Mouse (Mus musculus) heart, embryonic 13.5 days (tissue): ENCODE results near the gene Pla2g6. TPM values are rescaled to one million over a fixed set of nuclear protein-coding genes. Genes with fewer than 3 reads are reported as not detected.

ENCODE experiments used
- ATAC-seq: fragments of 200-750 bp; cut with Nextera tagmentation; 2 replicates; pipeline ENCODE4 v1.8.0; 2017; ENCODE audit warnings: moderate TSS enrichment; ENCODE audit not compliant: insufficient number of reproducible peaks, low FRiP score, low TSS enrichment; ENCODE audit errors: extremely low read depth
- H3K27ac ChIP-seq: fragments of 300-500 bp; sonication (generic); replicated peaks from 2 replicates; pipeline ENCODE4 v1.5.1; 2015; ENCODE audit warnings: moderate library complexity, mild to moderate bottlenecking, inconsistent platforms
- H3K27me3 ChIP-seq: fragments of 300-500 bp; sonication (generic); replicated peaks from 2 replicates; pipeline ENCODE4 v1.6.1; 2015; ENCODE audit warnings: mild to moderate bottlenecking, inconsistent platforms
- H3K36me3 ChIP-seq: fragments of 300-500 bp; sonication (generic); 2 replicates; pipeline ENCODE4 v1.6.1; 2015; ENCODE audit warnings: mild to moderate bottlenecking, inconsistent platforms
- H3K4me1 ChIP-seq: fragments of 300-500 bp; sonication (generic); 2 replicates; pipeline ENCODE4 v1.6.1; 2015; ENCODE audit warnings: inconsistent platforms
- H3K4me2 ChIP-seq: fragments of 300-500 bp; sonication (generic); 2 replicates; pipeline ENCODE4 v1.6.1; 2015; ENCODE audit warnings: inconsistent platforms, mild to moderate bottlenecking, moderate library complexity
- H3K4me3 ChIP-seq: fragments of 300-500 bp; sonication (generic); 2 replicates; pipeline ENCODE4 v1.5.1; 2015; ENCODE audit warnings: moderate library complexity, mild to moderate bottlenecking, inconsistent platforms
- H3K9ac ChIP-seq: fragments of 300-500 bp; sonication (generic); 2 replicates; pipeline ENCODE4 v1.6.1; 2015; ENCODE audit warnings: inconsistent platforms, mild to moderate bottlenecking, moderate library complexity
- H3K9me3 ChIP-seq: fragments of 300-500 bp; sonication (generic); 2 replicates; pipeline ENCODE4 v1.6.1; 2016; ENCODE audit warnings: inconsistent platforms
- WGBS: fragments of 180-500 bp; shearing (Covaris S2); methylation state at CpG from one replicate; pipeline ENCODE4 v1.1.7; 2015; ENCODE audit warnings: mixed read lengths; 5-methylcytosine and 5-hydroxymethylcytosine counted together
- polyA plus RNA-seq: library from polyadenylated mRNA; unstranded; fragments of >200 nt; fragmentation: Nextera tagmentation; extraction: Ambion mirVana; gene quantifications from 2 replicates; pipeline ENCODE4 v1.2.1, GENCODE M21; 2015

Gene Pla2g6
- polyA plus RNA-seq, 1 experiment from 2014 or later: 12.2 TPM

GRCm38 (mm10) chr15:79251781-79252491, 76.3 kb downstream of the Pla2g6 start:
- H3K36me3 ChIP-seq: peaks cover 24% of the 10 kb centered on the region
- H3K4me2 ChIP-seq: peak overlapping the region; percentile 76
- H3K27me3 ChIP-seq: peaks cover 56% of the 10 kb centered on the region
- H3K27ac ChIP-seq: no peak overlapping the region
- H3K4me3 ChIP-seq: peak overlapping the region; percentile 48
- peak; percentile 7; the same call in 1 of the 2 replicates for ATAC-seq
- H3K9ac ChIP-seq: peak overlapping the region; percentile 85
- no peaks in the 10 kb centered on the region for H3K9me3 ChIP-seq
- 2% methylated on average over 59 of the region's 61 CpGs for WGBS
- peaks cover 18% of the 10 kb centered on the region for H3K4me1 ChIP-seq

GRCm38 (mm10) chr15:79251168-79251567, 77.0 kb downstream of the Pla2g6 start:
- no peak overlapping the region for H3K4me2 ChIP-seq
- no peaks in the 10 kb centered on the region for H3K9me3 ChIP-seq
- no peak for ATAC-seq
- no peak overlapping the region for H3K27ac ChIP-seq
- H3K4me3 ChIP-seq: no peak overlapping the region
- peaks cover 56% of the 10 kb centered on the region for H3K27me3 ChIP-seq
- peaks cover 18% of the 10 kb centered on the region for H3K4me1 ChIP-seq
- H3K9ac ChIP-seq: no peak overlapping the region
- WGBS: 46% methylated on average over 7 of the region's 7 CpGs
- peaks cover 32% of the 10 kb centered on the region for H3K36me3 ChIP-seq

GRCm38 (mm10) chr15:79250236-79250635, 78.0 kb downstream of the Pla2g6 start:
- ATAC-seq: no peak
- WGBS: 71% methylated on average over 2 of the region's 2 CpGs
- peaks cover 41% of the 10 kb centered on the region for H3K36me3 ChIP-seq

GRCm38 (mm10) chr15:79245321-79245720, 82.9 kb downstream of the Pla2g6 start:
- 0 out of 2 replicates have a peak, but pooled peaks cover 3% of the 10 kb centered on the region for H3K27me3 ChIP-seq
- no peak overlapping the region for H3K4me3 ChIP-seq
- peaks cover 72% of the 10 kb centered on the region for H3K36me3 ChIP-seq
- H3K4me1 ChIP-seq: peaks cover 27% of the 10 kb centered on the region
- H3K9ac ChIP-seq: no peak overlapping the region
- no peak for ATAC-seq
- H3K4me2 ChIP-seq: no peak overlapping the region
- no peaks in the 10 kb centered on the region for H3K9me3 ChIP-seq
- 78% methylated on average over 3 of the region's 3 CpGs for WGBS
- H3K27ac ChIP-seq: peak overlapping the region; percentile 94; the same call in 1 of the 2 replicates

More at GRCm38 (mm10) chr15:79250236-79250635, 78.0 kb downstream of the Pla2g6 start:
- H3K27ac ChIP-seq: no peak overlapping the region
- H3K9me3 ChIP-seq: no peaks in the 10 kb centered on the region
- no peak overlapping the region for H3K4me3 ChIP-seq
- H3K4me1 ChIP-seq: peaks cover 20% of the 10 kb centered on the region
- H3K27me3 ChIP-seq: peaks cover 52% of the 10 kb centered on the region
- H3K9ac ChIP-seq: no peak overlapping the region
- H3K4me2 ChIP-seq: no peak overlapping the region

GRCm38 (mm10) chr15:79244071-79244893, 83.9 kb downstream of the Pla2g6 start:
- no peak overlapping the region for H3K4me2 ChIP-seq
- no peaks in the 10 kb centered on the region for H3K27me3 ChIP-seq
- H3K4me1 ChIP-seq: peaks cover 27% of the 10 kb centered on the region
- H3K27ac ChIP-seq: peak overlapping the region; percentile 94
- H3K9me3 ChIP-seq: no peaks in the 10 kb centered on the region
- no peak for ATAC-seq
- peaks cover 79% of the 10 kb centered on the region for H3K36me3 ChIP-seq
- 62% methylated on average over 7 of the region's 7 CpGs for whole genome bisulfite sequencing
- peak overlapping the region; percentile 58 for H3K9ac ChIP-seq
- H3K4me3 ChIP-seq: no peak overlapping the region

- Histone ChIP-seq H3K9ac (peak overlapping the region; percentile 61), H3K36me3 (peaks cover 79% of the 10 kb centered on the region)
Observed at GRCm38 (mm10) chr15:79243234-79244042, 84.8 kb downstream of the Pla2g6 start.

GRCm38 (mm10) chr15:79242574-79243233, 85.5 kb downstream of the Pla2g6 start:
- Histone ChIP-seq H3K27me3 (no peaks in the 10 kb centered on the region), H3K27ac (peak overlapping the region; percentile 94), H3K36me3 (peaks cover 79% of the 10 kb centered on the region), H3K9me3 (no peaks in the 10 kb centered on the region), H3K4me1 (peaks cover 27% of the 10 kb centered on the region), H3K4me2 (no peak overlapping the region), H3K9ac (peak overlapping the region; percentile 61), H3K4me3 (no peak overlapping the region)
- 51% methylated on average over 13 of the region's 13 CpGs for WGBS
- ATAC-seq: no peak

More at GRCm38 (mm10) chr15:79243234-79244042, 84.8 kb downstream of the Pla2g6 start:
- peak; percentile 81 for ATAC-seq
- WGBS: 11% methylated on average over 10 of the region's 10 CpGs
- Histone ChIP-seq H3K9me3 (no peaks in the 10 kb centered on the region), H3K4me2 (no peak overlapping the region), H3K27me3 (no peaks in the 10 kb centered on the region), H3K4me1 (peaks cover 27% of the 10 kb centered on the region), H3K4me3 (no peak overlapping the region), H3K27ac (peak overlapping the region; percentile 94)

GRCm38 (mm10) chr15:79238036-79238435, 90.2 kb downstream of the Pla2g6 start:
- no peak for ATAC-seq
- H3K4me1 ChIP-seq: peaks cover 23% of the 10 kb centered on the region
- no peak overlapping the region for H3K27ac ChIP-seq
- no peak overlapping the region for H3K4me2 ChIP-seq
- peaks cover 77% of the 10 kb centered on the region for H3K36me3 ChIP-seq
- no peaks in the 10 kb centered on the region for H3K27me3 ChIP-seq
- no peaks in the 10 kb centered on the region for H3K9me3 ChIP-seq
- no peak overlapping the region for H3K9ac ChIP-seq
- 81% methylated on average over 6 of the region's 6 CpGs for WGBS
- H3K4me3 ChIP-seq: no peak overlapping the region
